Mouse (Mus musculus) forebrain, postnatal 0 days (tissue): ENCODE results near the gene Wwox. TPM values are rescaled to one million over a fixed set of nuclear protein-coding genes. Genes with fewer than 3 reads are reported as not detected.
A peak's percentile ranks its signal among the peaks of the same experiment; 100 is the strongest.

Source experiments
- ATAC-seq: fragments of 200-750 bp; cut with Nextera tagmentation; 2 replicates; pipeline ENCODE4 v1.8.0; 2017; ENCODE audit warnings: mild to moderate bottlenecking, moderate library complexity
- DNase-seq: peaks from one replicate; pipeline ENCODE4 v3.0.0-alpha.2; 2015
- H3K27ac ChIP-seq: fragments of 300-500 bp; sonication (generic); 2 replicates; pipeline ENCODE4 v1.5.1; 2014; ENCODE audit warnings: low read depth, mild to moderate bottlenecking, antibody characterized with exemption, low read length, moderate library complexity, mixed read lengths
- H3K27me3 ChIP-seq: fragments of 300-500 bp; sonication (generic); 2 replicates; pipeline ENCODE4 v1.6.1; 2014; ENCODE audit warnings: mild to moderate bottlenecking, low read length, mixed read lengths; ENCODE audit not compliant: insufficient read depth
- H3K36me3 ChIP-seq: fragments of 300-500 bp; sonication (generic); 2 replicates; pipeline ENCODE4 v1.6.1; 2014; ENCODE audit warnings: mild to moderate bottlenecking, moderate library complexity; ENCODE audit not compliant: insufficient read depth
- H3K4me1 ChIP-seq: fragments of 300-500 bp; sonication (generic); 2 replicates; pipeline ENCODE4 v1.6.1; 2014; ENCODE audit warnings: antibody characterized with exemption; ENCODE audit not compliant: insufficient read depth
- H3K4me2 ChIP-seq: fragments of 300-500 bp; sonication (generic); 2 replicates; pipeline ENCODE4 v1.6.1; 2014; ENCODE audit warnings: low read depth, mild to moderate bottlenecking, moderate library complexity
- H3K4me3 ChIP-seq: fragments of 300-500 bp; sonication (generic); 2 replicates; pipeline ENCODE4 v1.5.1; 2014; ENCODE audit warnings: low read depth, low read length, mixed read lengths
- H3K9ac ChIP-seq: fragments of 300-500 bp; sonication (generic); 2 replicates; pipeline ENCODE4 v1.6.1; 2014; ENCODE audit warnings: mild to moderate bottlenecking
- H3K9me3 ChIP-seq: fragments of 300-500 bp; sonication (generic); 2 replicates; pipeline ENCODE4 v1.6.1; 2016; ENCODE audit warnings: low read length
- CTCF ChIP-seq: sonication (generic); IDR thresholded peaks from 2 replicates; pipeline ENCODE4 v1.5.1; 2016; ENCODE audit warnings: antibody characterized with exemption, control low read depth, low read depth
- WGBS: fragments of 180-500 bp; shearing (Covaris S2); extraction: QIAGEN DNeasy Blood & Tissue Kit; methylation state at CpG from one replicate; pipeline ENCODE4 v1.1.7; 2014; 5-methylcytosine and 5-hydroxymethylcytosine counted together
- polyA plus RNA-seq: library from polyadenylated mRNA; unstranded; fragments of >200 nt; fragmentation: Nextera tagmentation; extraction: Ambion mirVana; gene quantifications from 2 replicates; pipeline ENCODE4 v1.2.1, GENCODE M21; 2015
- total RNA-seq: library from RNA; depleted of rRNA; stranded (reverse); fragments of >200 nt; gene quantifications from 2 replicates; pipeline ENCODE4 v1.2.3, GENCODE M21; 2014

The Wwox gene
- total and polyA plus RNA-seq, 2 experiments from 2014 or later: 13.2 to 17.3 TPM

DNA sequence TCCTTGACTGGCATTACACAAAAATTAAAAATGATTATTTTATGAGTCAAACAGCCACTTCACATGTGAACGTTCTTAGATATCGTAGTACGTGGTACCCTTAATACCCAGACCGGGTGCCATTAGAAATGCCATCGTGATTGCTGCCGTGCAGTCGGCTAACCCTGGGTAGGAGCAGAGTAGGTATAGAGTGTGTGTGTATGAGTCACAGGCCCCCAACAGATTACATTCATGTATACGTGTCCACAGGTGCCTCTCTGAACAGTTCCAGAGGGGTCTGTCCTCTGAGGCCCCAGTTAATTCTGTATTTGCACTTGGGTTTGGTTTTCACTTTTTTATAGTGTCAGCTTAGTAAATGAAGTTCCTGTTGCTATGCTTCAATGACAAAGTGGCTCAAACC lies 12.8 kb downstream of the Wwox start:
- Histone ChIP-seq H3K9me3 (no peaks in the 10 kb centered on the region), H3K27ac (no peak overlapping the region), H3K27me3 (no peaks in the 10 kb centered on the region), H3K9ac (no peak overlapping the region), H3K36me3 (peaks cover 4% of the 10 kb centered on the region), H3K4me2 (no peak overlapping the region), H3K4me3 (no peak overlapping the region), H3K4me1 (no peaks in the 10 kb centered on the region)
- WGBS: 81% methylated on average over 8 of the region's 8 CpGs
- TF ChIP-seq CTCF: no peak
- ATAC-seq (no peak), DNase-seq (no peak)

DNA sequence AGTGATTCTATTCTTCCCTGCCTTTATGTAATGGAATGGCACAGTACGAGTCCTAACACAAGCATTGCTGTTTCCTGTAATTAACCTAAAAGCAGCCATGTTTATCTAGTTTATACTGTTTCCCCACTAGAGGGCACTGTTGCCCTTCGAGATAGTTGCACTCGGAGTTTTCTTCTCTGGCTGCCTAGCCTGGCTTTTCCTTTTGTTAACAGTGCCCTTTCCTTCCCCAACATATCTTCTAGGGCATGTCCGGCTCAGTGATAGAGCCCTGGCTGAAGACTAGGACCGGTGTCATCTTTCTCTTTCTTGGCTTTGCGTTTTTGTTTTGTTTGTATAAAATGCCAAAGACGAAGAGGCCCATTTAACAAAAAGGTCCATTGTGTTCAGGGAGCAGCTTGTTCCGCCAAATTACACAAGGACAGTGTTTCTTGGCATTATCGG lies 13.3 kb downstream of the Wwox start:
- TF ChIP-seq CTCF: peak; percentile 92
- Histone ChIP-seq H3K4me2 (peak overlapping the region; percentile 43), H3K9ac (peak overlapping the region; percentile 42), H3K4me3 (no peak overlapping the region), H3K4me1 (no peaks in the 10 kb centered on the region), H3K36me3 (peaks cover 4% of the 10 kb centered on the region), H3K27ac (no peak overlapping the region), H3K9me3 (no peaks in the 10 kb centered on the region), H3K27me3 (no peaks in the 10 kb centered on the region)
- peak; percentile 70 for ATAC-seq
- WGBS: 3% methylated on average over 9 of the region's 9 CpGs
- DNase-seq: peak; percentile 92

- Histone ChIP-seq H3K9me3 (no peaks in the 10 kb centered on the region), H3K27ac (no peak overlapping the region), H3K4me3 (no peak overlapping the region), H3K9ac (no peak overlapping the region), H3K4me2 (no peak overlapping the region), H3K27me3 (no peaks in the 10 kb centered on the region), H3K36me3 (no peaks in the 10 kb centered on the region; the same call in 1 of the 2 replicates), H3K4me1 (no peaks in the 10 kb centered on the region)
- WGBS: 75% methylated on average over 8 of the region's 8 CpGs
- no peak for DNase-seq
- no peak for TF ChIP-seq CTCF
- no peak for ATAC-seq
Measured at GRCm38 (mm10) chr8:114455302-114455701, 15.8 kb downstream of the Wwox start.

- Histone ChIP-seq H3K27ac (no peak overlapping the region), H3K4me3 (no peak overlapping the region), H3K9ac (no peak overlapping the region), H3K4me2 (peak overlapping the region; percentile 23; the same call in 1 of the 2 replicates), H3K27me3 (no peaks in the 10 kb centered on the region), H3K4me1 (no peaks in the 10 kb centered on the region), H3K36me3 (no peaks in the 10 kb centered on the region), H3K9me3 (no peaks in the 10 kb centered on the region)
- ATAC-seq (0 out of 2 replicates have a peak, but pooled peaks have one; percentile 12), DNase-seq (no peak)
- 54% methylated on average over 15 of the region's 15 CpGs for WGBS
- TF ChIP-seq CTCF: no peak
Measured at GRCm38 (mm10) chr8:114455953-114456352, 16.5 kb downstream of the Wwox start.

DNA sequence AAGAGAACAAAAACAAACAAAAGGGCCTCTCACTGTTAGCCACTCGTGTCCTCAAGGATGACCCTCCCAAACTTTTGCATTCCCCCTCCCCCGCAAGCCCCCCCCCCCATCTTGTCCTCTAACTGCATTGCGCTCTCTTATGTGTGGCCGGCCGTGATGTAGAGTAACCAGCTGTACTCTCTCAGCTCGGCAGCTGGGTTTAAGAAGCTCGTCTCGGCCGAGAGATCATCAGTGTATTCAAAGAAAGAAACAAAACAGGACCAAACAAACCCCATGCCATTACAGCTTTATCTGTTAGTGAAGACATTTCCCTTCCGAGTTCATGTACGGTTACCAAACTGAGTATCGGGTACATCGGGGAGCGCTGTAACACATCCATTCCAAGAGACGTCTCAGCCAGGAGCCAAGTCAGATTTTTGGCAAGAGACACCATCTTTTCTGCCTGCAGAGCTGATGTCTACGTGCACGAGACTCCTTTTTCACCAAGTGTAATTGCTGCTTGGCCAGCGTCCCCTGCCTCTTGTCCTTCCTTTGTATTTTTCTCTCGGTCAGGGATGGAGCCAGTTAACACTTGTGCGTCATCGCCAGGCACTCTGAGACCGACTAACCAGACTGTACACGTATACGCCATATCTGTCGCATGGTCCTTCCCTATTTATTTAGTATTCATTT lies 18.8 kb downstream of the Wwox start:
- H3K9ac ChIP-seq: no peak overlapping the region
- TF ChIP-seq CTCF: no peak
- ATAC-seq: no peak
- no peaks in the 10 kb centered on the region for H3K9me3 ChIP-seq
- WGBS: 39% methylated on average over 25 of the region's 25 CpGs
- H3K27ac ChIP-seq: no peak overlapping the region
- H3K27me3 ChIP-seq: no peaks in the 10 kb centered on the region
- H3K4me1 ChIP-seq: no peaks in the 10 kb centered on the region
- no peaks in the 10 kb centered on the region for H3K36me3 ChIP-seq
- H3K4me2 ChIP-seq: peak overlapping the region; percentile 28
- no peak overlapping the region for H3K4me3 ChIP-seq
- no peak for DNase-seq

DNA sequence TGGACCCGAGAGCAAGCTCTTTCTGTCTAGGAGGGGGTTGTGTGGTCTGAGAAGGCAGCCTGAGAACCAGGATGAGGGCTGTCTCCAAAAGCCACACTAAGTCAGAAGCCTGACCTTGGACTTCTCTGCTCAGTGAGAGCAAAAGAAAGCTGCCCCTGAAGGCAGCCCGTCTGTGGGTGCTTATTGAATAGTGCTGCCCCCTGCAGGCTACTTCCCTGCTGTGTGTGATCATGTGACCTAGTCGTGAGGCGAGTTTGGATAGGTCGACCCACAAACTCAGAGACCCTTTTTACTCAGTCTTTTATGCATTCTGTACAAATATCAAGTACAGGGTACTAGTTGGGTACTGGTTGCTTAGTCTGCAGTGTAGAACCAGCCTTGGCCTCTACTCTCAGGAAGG lies 21.1 kb downstream of the Wwox start:
- peak; percentile 37 for TF ChIP-seq CTCF
- no peaks in the 10 kb centered on the region for H3K36me3 ChIP-seq
- H3K9me3 ChIP-seq: no peaks in the 10 kb centered on the region
- WGBS: 74% methylated on average over 5 of the region's 5 CpGs
- no peak overlapping the region for H3K4me2 ChIP-seq
- no peak overlapping the region for H3K4me3 ChIP-seq
- ATAC-seq (no peak), DNase-seq (no peak)
- no peak overlapping the region for H3K9ac ChIP-seq
- H3K4me1 ChIP-seq: no peaks in the 10 kb centered on the region
- no peak overlapping the region for H3K27ac ChIP-seq
- no peaks in the 10 kb centered on the region for H3K27me3 ChIP-seq

DNA sequence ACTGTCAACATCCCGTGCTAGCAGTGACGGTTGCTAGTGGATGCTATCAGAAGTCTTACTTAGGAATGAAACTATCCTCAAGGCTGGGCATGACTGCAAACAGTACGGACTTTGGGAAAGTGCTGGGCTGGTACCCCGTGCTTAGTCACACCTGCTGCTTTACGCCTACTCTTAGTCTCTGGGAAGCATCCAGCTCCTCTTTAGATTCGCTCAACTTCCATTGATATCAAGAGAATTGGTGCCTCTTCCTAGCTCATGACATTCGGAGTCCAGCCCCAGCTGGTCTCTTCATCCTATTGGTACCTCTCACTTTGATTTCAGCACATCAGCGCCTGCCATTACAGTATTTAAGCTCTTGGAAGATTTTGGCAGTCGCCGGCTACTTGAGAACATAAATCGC lies 23.1 kb downstream of the Wwox start:
- Histone ChIP-seq H3K36me3 (no peaks in the 10 kb centered on the region), H3K4me2 (no peak overlapping the region), H3K4me1 (no peaks in the 10 kb centered on the region), H3K27me3 (no peaks in the 10 kb centered on the region), H3K9ac (no peak overlapping the region), H3K27ac (no peak overlapping the region), H3K4me3 (no peak overlapping the region), H3K9me3 (no peaks in the 10 kb centered on the region)
- WGBS: 72% methylated on average over 11 of the region's 11 CpGs
- no peak for ATAC-seq
- no peak for DNase-seq
- TF ChIP-seq CTCF: no peak
